Mouse (Mus musculus): ENCODE measurements around the gene Zbtb7b.

DNA sequence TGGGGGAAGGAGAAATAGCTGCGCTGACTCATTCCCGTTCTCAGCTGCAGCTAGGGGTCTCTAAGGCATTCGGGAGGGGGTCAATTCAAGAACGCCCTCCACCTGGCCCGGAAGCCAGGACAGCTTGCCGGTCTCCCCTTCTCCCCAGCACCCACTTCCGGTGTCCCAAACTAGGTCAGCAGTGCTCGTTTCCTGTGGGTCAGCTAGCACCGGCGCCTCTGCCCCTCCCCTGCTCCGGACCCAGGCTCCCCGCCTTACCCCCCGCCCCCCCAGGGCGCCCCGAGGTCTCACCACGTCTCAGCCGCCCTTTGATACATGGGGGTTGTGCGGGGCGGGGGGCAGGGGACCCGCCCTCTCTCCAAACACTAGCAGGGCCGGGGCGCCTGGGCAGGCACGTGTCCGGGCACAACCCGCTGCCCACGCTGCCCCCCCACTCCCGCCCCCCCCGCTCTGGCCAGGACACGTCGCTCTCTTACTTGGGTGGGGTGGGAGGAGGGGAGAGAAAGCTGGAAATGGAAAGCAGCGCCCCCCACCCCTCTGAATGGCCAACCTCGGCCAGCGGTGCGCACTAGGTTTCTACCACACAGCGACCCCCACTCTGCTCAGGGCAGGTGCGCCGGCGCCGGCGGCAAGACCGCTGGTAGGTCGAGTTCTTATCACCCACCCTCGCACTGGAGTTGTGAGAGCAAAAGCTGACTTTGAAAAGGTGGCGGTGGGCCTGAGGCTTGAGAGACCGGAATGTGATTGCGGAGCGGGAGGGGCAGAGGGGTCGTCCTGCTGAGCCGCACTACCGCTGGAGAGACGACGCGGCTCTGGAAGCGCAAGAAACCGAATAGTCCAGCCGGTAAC, 2.7 kb downstream of the Zbtb7b start:
- TF ChIP-seq CTCF (IDR thresholded peaks at IDR 0.05; ENCODE audit: extremely low read depth, insufficient read depth, low read length) = no peak
- no peak for TF ChIP-seq POLR2A (IDR thresholded peaks at IDR 0.05; ENCODE audit: extremely low read depth, insufficient read depth, low read length)

Measured in cortical plate, adult 2 months (tissue).